Mouse (Mus musculus) C2C12 (cell line): Measurements from ENCODE around the gene Dapk1.

Experiments used
- CTCF ChIP-seq: IDR thresholded peaks from one replicate; pipeline ENCODE4 v1.5.1; 2011; ENCODE audit not compliant: control insufficient read depth, insufficient read depth, insufficient read length
- MAX ChIP-seq: IDR thresholded peaks from one replicate; pipeline ENCODE4 v1.6.1; 2011; ENCODE audit warnings: mild to moderate bottlenecking, control low read depth

DNA sequence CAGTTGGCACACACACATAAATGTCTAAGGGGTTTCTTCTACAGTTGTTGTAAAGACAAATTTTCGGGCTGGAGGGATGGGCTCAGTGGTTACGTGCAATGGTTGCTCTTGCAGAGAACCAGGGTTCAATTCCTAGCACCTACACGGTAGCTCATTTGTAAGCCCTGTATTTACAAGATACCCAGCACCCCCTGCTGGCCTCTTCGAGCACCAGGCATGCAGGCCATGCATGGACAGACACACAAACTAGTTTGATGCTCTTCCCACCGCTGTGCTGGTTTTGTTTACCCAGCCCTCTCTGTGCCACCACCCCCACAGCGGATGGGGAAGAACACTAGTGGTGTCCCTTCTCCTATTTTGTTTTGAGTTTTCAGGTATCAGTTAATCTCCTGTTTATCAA is 138.5 kb downstream of the Dapk1 start:
- TF ChIP-seq CTCF = no peak
- no peak for TF ChIP-seq MAX
